Mouse (Mus musculus): ENCODE measurements around the gene Rps16. TPM values are rescaled to one million over a fixed set of nuclear protein-coding genes. Genes with fewer than 3 reads are reported as not detected.

The Rps16 gene
- total RNA-seq, 2 experiments from 2014 or later, result 1,647 to 1,689 TPM

- peak; percentile 93 to 97 for DNase-seq (ENCODE audit: low spot score in 2 of 2)
Measured at GRCm38 (mm10) chr7:28372251-28373108, 22.0 kb downstream of the Rps16 start, which contains the start of gene Plekhg2. TSS of gene Plekhg2 (minus strand) at chr7:28372599.

DNA sequence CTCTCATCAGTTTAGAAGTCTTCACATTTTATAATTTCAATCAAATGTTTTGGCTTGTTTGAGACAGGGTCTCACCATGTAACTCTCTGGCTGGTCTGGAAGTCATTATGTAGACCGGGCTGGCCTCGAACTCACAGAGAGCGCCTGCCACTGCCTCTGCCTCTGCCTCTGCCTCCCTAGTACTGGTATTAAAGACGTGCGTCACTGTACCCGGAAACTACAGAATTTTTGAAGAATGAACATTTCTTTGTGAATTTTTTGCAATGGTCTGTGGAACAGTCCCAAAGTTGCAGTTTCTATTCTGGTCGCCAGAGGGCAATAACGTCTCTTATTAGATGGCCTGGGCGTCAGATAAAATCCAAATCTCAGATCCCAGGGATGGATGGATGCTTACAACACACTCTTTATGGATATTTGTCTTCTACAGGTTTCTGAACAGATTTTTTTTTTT is 22.7 kb downstream of the Rps16 start:
- DNase-seq (ENCODE audit: low spot score in 2 of 2), result no peak

GRCm38 (mm10) chr7:28373891-28374495 is 23.5 kb downstream of the Rps16 start:
- DNase-seq (ENCODE audit: low spot score in 2 of 2), result no peak

DNA sequence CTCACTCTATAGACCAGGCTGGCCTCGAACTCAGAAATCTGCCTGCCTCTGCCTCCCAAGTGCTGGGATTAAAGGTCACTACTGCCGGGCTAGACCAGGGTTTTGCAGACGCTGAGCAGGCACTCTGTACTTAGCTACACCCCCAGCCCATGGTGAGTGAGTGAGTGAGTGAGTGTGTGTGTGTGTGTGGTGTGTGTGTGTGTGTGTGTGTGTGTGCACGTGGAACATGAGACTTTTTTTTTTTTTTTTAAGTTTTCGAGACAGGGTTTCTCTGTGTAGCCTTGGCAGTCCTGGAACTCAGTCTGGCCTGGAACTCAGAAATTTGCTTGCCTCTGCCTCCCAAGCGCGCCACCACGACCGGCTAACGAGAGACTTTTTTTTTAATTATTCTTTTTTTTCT is 24.2 kb downstream of the Rps16 start:
- no peak for DNase-seq (ENCODE audit: low spot score in 2 of 2)

GRCm38 (mm10) chr7:28375176-28375921 is 24.9 kb downstream of the Rps16 start:
- peak in 1 of 2 experiments; percentile 73 for DNase-seq (ENCODE audit: low spot score in 2 of 2)

DNA sequence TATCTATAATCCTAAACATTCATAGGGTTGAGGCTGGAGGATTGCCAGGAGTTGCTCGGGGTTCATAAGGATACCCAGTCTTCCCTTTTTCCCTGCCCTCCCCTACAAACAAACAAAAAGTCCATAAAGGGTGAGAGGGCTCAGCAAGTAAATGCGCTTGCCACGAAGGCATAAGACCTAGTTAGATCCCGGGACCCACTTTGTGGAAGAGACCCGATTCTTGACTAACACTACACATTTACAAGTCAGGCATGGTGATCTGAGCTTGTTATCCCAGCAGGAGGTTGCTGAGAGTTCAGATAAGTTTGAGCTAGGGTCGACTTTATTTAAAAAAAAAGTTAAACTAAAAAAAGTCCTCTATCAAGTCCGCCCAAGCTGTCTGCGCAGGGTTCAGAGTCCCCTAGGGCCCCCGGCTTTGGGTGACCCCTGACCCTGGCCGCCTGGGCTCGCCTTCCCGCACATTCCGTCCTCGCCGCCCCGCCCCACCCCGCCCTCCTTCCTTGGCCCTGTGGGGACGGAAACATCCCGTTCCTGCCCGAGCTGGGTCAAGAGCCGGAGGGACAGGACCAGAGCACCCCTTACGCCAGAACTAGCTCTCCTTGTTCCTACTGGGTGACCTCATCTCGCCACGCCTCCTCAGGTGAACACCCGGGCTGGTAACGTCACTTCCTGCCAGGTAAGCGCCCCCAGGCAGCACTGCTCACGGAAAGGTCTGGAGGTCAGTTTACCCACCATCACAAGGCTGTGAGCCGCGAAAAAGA is 25.7 kb downstream of the Rps16 start:
- no peak for DNase-seq (ENCODE audit: low spot score in 2 of 2)

DNA sequence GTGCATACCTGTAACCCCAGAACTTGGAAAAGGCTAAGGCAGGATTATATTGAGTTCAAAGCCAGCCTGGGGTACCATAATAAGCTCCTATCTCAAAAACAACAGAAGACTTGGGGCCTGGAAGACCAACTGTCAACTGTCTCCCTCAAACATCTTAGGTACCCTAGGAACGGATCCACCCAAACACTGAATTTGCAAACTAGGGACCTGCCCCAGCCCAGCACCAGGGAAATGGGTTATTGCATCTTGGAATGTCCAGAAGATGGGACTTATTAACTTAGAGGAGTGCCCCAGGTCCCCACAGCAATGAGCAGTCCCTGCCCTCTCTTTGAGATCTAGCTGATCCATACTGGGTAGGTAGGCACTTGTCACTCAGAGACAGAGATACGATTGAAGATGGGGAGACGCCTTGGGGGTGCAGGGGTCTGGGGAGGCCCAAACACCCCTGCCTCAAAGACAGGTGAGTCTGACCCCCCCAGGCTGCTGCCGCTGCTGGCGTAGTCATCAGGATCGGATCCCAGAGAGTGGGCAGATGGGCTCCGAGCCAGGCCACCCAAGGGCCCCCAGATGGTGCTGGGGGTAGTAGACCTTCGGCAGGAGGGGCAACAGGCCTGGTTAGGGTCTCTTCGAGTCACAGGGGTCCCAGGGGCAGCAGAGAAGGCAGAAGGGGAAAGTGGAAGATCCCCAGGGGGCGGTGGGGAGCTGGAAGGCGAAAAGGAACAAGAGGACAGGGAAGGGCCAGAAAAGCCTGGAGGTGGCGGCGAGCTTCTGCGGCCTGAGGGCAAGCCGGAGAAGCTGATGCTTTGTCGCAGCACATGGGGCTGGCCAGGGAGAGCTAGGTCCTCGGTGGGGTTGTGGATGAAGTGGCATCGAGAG is 27.0 kb downstream of the Rps16 start:
- DNase-seq (ENCODE audit: low spot score in 2 of 2), result no peak

DNA sequence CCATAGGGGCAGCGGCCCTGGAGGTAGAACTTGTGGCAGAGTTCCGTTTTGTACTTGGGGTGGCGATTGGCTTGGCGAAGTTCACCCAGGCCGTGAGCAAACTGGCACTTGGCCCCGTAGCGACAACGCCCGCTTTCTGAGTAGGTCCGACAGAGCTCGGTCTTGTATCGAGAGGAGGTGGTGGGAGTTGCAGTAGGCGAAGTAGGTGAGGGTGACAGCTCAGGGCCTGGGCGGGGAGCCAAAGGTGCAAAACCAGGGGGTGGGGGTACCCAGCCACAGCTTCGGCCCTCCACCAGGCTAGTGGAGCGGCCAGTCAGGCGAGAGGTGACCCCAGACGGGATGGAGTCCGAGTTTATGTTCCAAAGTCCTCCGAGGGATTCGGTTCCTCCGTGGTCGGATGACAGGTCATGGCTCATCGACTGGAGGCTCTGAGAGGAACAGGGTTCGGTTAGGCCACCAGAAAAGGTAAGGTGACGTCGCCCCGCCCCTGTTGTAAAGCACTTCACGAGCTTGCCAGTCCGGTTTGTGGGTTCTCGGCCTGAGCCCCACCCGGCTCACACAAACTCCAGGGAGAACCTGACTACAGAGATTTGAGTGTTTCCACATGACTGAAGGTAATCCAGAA is 27.7 kb downstream of the Rps16 start:
- no peak for DNase-seq (ENCODE audit: low spot score in 2 of 2)

DNA sequence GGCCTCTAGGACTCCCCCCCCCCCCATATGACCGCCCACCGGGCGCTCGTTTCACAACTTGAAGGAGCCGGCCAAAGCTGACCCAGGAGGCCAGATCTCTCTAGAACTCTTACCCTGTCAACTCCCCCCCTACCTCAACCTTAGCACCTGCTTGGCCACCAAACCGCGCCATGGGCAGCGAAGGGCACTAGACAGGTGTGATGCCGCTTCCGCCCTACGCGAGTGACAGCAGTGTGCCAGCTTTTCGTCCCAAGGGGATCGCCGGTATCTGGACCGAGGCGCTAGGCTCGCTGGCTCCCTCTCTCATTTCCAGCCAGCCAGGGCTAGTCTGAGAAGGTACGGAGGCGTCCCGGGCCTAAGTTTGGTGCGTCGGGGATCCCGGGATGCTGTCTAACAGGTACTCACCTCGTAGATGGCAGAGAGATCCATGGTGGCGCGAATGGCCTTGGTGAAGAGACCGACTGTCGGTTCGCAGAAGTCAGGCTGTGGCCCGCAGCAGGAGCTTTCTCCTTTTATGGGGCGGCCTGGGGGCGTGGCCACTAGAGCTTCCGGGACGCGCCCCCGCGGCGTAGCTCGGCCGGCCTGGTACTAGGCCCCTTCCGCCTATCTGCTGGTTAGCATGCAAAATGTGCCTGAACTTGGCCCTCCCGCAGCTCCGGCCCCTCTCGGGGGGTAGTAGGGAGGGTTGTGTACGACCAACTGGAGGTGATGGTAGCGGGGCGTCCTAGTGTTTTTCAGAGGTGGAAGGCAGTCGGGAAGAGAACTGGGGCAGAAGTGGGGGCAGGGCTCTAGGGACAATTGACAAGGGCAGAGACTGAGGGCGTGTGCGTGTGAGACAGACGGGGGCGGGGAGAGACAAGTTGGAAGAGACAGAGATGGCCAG is 28.6 kb downstream of the Rps16 start:
- peak; percentile 88 to 94 for DNase-seq (ENCODE audit: low spot score in 2 of 2)

DNA sequence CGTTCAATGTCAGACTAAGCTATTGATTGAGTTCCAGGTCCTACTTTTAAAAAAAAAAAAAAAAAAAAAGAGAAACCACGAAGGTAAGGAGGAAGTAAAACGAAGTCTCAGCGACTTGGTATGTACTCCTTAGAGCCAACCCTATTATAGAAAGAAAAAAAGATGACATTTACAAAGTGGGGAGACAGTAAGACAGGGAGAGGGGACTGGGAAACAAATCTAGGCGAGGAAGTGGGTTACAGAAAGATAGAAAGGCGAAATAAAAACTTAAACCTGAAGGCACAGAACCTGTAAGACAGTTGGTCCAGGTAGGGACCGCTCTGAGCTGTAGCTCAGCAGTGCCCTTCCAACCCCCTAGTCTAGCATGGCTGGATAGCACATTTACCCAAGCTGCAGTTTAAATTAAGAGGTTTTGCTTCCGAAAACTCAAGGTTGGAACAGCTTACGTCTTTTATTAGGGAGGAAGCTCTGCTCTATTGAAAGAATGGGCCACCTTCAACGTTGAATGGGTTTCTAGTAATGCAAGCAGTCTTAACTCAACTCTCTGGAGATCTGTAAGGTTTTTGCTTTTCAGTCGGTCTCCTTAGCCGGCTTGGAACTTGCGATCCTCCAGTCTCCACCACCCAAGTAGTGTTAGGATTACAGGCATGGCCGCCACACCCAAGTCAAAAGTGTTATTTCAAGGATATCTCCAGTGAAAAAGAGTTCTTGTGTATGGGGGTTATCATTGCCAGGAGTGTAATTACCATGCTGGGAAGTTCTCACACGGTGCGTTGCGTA is 30.0 kb downstream of the Rps16 start, which contains the start of gene Zfp36:
TSS of gene Zfp36 (minus strand) at position 17 of the 780 bp plus-strand sequence.
- no peak for DNase-seq (ENCODE audit: low spot score in 2 of 2)

DNA sequence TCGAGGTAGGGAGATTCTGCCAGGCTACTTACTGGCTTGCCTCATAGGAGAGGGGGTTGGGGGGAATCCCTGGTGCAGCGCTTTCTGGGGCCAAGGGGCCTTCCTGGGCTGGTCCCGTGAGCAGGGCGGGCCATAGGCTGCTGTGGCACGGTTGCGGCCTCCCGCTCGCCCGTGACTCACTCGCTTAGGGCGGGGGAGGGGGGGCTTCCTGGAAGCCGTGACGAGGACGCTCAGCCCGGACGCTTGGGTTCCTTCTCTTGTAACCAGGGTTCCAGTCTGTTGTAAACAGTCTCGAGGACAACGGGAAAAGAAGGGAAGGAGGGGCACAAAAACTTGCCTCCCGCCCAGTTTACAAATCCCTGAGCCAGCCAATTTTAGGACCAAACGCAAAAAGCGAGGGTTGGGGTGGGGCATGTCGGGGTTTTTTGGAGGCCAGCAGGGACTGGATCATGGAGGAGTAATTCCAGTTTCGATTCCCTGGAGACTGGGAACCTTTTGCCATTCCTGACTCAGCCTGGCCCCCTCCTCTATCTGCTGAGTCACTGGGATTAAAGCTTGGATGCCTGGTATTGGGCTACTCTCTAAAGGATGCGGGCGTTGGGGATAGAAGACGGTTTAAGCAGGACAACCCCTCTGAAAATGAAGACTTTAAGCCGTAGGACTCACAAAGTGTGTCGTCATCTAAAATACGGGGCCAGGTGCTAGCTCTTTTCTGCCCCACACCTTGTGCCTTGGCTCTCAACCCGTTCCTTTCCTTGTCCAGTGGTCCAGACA is 30.8 kb downstream of the Rps16 start:
- peak in 1 of 2 experiments; percentile 74 for DNase-seq (ENCODE audit: low spot score in 2 of 2)

- DNase-seq (ENCODE audit: low spot score in 2 of 2), result peak in 1 of 2 experiments; percentile 72
Measured at GRCm38 (mm10) chr7:28381938-28382337, 31.5 kb downstream of the Rps16 start.

GRCm38 (mm10) chr7:28382347-28382951 is 32.0 kb downstream of the Rps16 start:
- DNase-seq (ENCODE audit: low spot score in 2 of 2), result no peak

DNA sequence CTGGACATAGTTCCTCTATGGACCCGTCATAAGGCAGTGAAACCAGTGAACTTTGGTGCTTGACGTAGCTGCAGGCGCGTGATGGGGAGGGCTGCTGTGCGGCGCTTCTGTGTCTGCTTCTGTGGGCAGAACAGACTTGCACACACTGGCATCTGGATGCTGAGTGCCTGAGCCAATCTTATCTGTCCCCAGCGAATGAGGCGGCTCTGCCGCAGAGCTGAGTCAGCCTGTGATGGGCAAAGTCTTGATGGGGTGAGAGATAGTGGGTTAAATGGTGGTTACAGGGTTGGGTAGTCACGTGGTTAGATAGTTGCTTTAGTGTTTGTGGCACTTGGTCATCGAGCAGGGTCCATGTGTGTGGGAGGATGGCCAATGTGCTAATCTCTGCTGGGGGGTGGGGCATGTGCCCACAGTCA is 32.5 kb downstream of the Rps16 start:
- DNase-seq (ENCODE audit: low spot score in 2 of 2), result peak in 1 of 2 experiments; percentile 32

- no peak for DNase-seq (ENCODE audit: low spot score in 2 of 2)
Measured at GRCm38 (mm10) chr7:28383606-28384005, 33.2 kb downstream of the Rps16 start.

DNA sequence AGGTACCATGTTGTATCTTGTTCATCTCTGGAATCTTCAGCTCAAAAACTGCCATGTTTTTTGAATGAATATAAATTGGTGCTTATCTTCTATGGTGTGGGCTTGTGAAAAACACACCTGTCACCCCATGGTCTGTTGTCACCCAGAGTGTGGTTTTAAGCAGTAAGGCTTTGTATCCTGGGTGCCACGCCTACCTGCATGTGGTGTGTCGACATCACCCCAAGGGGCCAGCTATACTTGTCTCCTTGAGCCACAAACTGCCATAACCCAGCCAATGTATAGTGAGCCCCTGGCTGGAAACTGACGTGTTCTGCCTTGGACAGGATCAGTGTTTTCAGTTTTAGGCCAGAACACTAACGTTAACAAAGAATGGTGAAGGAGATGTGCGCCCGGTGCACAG is 33.7 kb downstream of the Rps16 start:
- DNase-seq (ENCODE audit: low spot score in 2 of 2), result no peak

All from adrenal gland, postnatal 4 days (tissue).